Mouse (Mus musculus) macrophage (primary cell): ENCODE data around the gene Iqschfp. TPM values are rescaled to one million over a fixed set of nuclear protein-coding genes. Genes with fewer than 3 reads are reported as not detected.

ENCODE experiments used
- H3K27ac ChIP-seq: fragments of 350-480 bp; formaldehyde crosslinking; 2 replicates; pipeline ENCODE4 v1.9.0; 2021
- H3K36me3 ChIP-seq: fragments of 350-480 bp; formaldehyde crosslinking; 2 replicates; pipeline ENCODE4 v1.9.0; 2021; ENCODE audit errors: inconsistent target
- H3K4me3 ChIP-seq: fragments of 350-480 bp; formaldehyde crosslinking; 2 replicates; pipeline ENCODE4 v1.9.0; 2021; ENCODE audit errors: inconsistent target
- H3K79me2 ChIP-seq: fragments of 350-480 bp; formaldehyde crosslinking; 2 replicates; pipeline ENCODE4 v1.9.0; 2021; ENCODE audit errors: inconsistent target
- WGBS: methylation state at CpG from one replicate; pipeline ENCODE4 v1.1.7; 2026; ENCODE audit warnings: inconsistent platforms; ENCODE audit not compliant: missing documents; 5-methylcytosine and 5-hydroxymethylcytosine counted together
- polyA plus RNA-seq: library from polyadenylated mRNA; stranded (reverse); fragments of 250-400 nt; gene quantifications from 3 replicates; pipeline ENCODE4 v1.2.4, GENCODE M21; 2018; ENCODE audit warnings: inconsistent platforms

Gene Iqschfp
- polyA plus RNA-seq, 1 experiment from 2014 or later = not detected

GRCm38 (mm10) chr3:68002415-68002814 is 110.4 kb downstream of the Iqschfp start:
- Histone ChIP-seq H3K4me3 (no peak overlapping the region), H3K27ac (no peak overlapping the region), H3K36me3 (no peaks in the 10 kb centered on the region), H3K79me2 (no peaks in the 10 kb centered on the region)
- 90% methylated on average over 2 of the region's 4 CpGs for WGBS

GRCm38 (mm10) chr3:68012342-68012741 is 120.3 kb downstream of the Iqschfp start:
- Histone ChIP-seq H3K79me2 (no peaks in the 10 kb centered on the region), H3K27ac (no peak overlapping the region), H3K4me3 (no peak overlapping the region), H3K36me3 (no peaks in the 10 kb centered on the region)

DNA sequence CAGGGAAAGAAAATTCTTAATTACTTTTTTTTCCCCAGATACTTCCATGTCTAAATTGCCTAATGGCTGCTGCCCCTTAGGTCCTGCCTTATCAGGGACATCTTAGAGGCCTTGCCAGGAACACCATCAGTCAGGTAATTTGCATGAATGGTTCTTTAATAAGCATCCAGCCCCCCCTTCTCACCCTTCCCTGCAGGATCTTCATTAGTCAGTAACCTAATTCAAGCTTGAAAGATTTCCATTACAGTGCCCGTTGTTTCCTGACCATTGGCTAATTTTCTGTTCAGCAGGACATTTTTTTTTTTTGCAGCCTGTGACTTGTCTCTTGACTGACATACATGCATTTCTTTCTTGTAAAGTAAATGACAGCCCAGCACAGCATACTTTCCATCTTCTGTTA is 123.8 kb downstream of the Iqschfp start:
- 75% methylated on average over 1 of the region's 1 CpGs for WGBS
- H3K4me3 ChIP-seq = no peak overlapping the region
- no peak overlapping the region for H3K27ac ChIP-seq
- H3K36me3 ChIP-seq = no peaks in the 10 kb centered on the region
- no peaks in the 10 kb centered on the region for H3K79me2 ChIP-seq

- no peak overlapping the region for H3K4me3 ChIP-seq
- no peaks in the 10 kb centered on the region for H3K36me3 ChIP-seq
- 66% methylated on average over 4 of the region's 4 CpGs for WGBS
- H3K79me2 ChIP-seq = no peaks in the 10 kb centered on the region
- H3K27ac ChIP-seq = no peak overlapping the region
These were observed 127.4 kb downstream of the Iqschfp start for GRCm38 (mm10) chr3:68019401-68019800.

DNA sequence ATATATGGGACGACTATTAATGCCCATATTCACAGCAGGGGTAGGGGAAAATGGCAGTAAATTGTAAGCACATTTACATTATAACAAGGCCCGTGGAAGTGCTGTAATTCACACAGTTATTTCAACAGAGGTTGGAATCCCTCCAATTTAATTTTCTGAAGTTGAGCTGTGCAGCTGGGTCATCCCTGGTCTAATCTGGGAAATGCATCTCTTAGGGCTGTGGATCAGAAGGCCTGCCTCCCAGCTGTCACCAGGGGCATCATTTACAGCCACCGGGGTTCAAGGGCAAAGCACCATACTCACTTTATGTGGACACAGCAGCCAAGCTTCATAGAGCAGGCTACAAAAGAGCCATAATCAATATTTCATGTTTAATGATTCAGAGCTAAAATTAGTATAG is 144.1 kb downstream of the Iqschfp start:
- H3K36me3 ChIP-seq = no peaks in the 10 kb centered on the region
- 68% methylated on average over 3 of the region's 3 CpGs for WGBS

GRCm38 (mm10) chr3:68042951-68043350 is 150.9 kb downstream of the Iqschfp start:
- 92% methylated on average over 2 of the region's 2 CpGs for WGBS
- Histone ChIP-seq H3K4me3 (no peak overlapping the region), H3K27ac (no peak overlapping the region), H3K36me3 (no peaks in the 10 kb centered on the region), H3K79me2 (no peaks in the 10 kb centered on the region)

More for the DNA sequence above, 144.1 kb downstream of the Iqschfp start:
- Histone ChIP-seq H3K4me3 (no peak overlapping the region), H3K27ac (no peak overlapping the region), H3K79me2 (no peaks in the 10 kb centered on the region)

DNA sequence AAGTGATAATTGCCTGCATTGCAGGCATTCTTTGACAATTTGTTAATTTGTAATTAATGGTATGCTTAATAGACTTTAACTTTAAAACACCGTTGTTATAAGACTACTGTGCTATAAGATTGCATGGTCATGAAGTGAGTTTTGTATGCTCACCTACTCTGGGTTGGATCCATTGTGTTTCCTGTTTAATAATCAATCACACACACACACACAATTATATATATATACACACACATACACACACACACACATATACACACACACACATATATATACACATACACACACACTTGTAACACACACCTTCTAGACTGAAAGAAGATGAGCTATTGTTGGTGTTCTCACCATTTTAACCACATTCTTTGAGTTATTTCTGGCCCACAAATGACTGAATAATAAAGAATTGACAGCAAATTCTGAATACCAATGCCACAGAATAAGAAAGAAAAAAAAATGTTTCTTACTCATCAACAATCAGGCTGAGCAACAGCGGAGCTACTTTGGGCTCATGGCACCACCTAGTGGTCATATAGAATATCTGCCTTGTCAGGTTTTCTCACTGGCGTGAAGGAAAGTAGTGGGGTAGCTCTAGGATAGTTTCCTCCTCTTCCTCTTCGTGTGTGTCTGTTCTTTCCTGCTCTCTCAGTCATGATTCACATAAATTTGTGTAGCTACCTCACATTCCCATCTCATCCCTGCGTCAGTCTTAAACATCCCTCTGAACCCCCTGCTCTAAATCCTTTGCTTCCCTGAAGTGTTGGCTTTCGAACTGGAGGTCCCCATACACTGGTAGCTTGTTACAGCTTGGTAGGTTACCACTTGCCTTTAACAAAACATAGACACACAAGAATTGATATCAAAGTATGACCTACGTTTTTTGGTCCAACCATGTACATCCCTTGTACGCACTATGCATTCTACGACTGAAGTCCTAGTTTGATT is 153.7 kb downstream of the Iqschfp start:
- WGBS = 51% methylated on average over 9 of the region's 9 CpGs
- Histone ChIP-seq H3K27ac (no peak overlapping the region), H3K36me3 (no peaks in the 10 kb centered on the region), H3K4me3 (no peak overlapping the region), H3K79me2 (no peaks in the 10 kb centered on the region)

DNA sequence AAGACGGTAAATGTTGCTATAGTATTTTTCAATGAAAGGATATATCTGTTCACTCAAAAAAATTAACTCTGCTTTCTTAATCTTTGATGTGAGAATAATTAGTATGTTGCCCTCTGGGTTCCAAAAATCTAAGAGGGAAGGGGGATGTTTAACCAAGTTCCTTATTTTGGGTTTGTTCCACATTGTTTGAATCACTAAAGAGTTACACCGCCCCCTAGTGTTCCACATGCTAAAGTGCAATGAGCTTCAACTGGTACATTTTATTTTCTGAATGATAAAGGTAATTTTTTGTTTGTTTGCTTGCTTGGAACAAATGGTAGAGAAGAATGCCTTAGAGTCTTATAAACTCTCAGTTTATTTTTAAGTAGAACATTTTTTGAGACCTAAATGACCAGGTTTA is 161.5 kb downstream of the Iqschfp start:
- no peak overlapping the region for H3K4me3 ChIP-seq
- WGBS = 50% methylated on average over 2 of the region's 2 CpGs
- H3K79me2 ChIP-seq = no peaks in the 10 kb centered on the region
- no peak overlapping the region for H3K27ac ChIP-seq
- H3K36me3 ChIP-seq = no peaks in the 10 kb centered on the region

GRCm38 (mm10) chr3:68055071-68055470 is 163.0 kb downstream of the Iqschfp start:
- WGBS = 63% methylated on average over 13 of the region's 13 CpGs
- Histone ChIP-seq H3K27ac (no peak overlapping the region), H3K36me3 (no peaks in the 10 kb centered on the region), H3K79me2 (no peaks in the 10 kb centered on the region), H3K4me3 (no peak overlapping the region)

DNA sequence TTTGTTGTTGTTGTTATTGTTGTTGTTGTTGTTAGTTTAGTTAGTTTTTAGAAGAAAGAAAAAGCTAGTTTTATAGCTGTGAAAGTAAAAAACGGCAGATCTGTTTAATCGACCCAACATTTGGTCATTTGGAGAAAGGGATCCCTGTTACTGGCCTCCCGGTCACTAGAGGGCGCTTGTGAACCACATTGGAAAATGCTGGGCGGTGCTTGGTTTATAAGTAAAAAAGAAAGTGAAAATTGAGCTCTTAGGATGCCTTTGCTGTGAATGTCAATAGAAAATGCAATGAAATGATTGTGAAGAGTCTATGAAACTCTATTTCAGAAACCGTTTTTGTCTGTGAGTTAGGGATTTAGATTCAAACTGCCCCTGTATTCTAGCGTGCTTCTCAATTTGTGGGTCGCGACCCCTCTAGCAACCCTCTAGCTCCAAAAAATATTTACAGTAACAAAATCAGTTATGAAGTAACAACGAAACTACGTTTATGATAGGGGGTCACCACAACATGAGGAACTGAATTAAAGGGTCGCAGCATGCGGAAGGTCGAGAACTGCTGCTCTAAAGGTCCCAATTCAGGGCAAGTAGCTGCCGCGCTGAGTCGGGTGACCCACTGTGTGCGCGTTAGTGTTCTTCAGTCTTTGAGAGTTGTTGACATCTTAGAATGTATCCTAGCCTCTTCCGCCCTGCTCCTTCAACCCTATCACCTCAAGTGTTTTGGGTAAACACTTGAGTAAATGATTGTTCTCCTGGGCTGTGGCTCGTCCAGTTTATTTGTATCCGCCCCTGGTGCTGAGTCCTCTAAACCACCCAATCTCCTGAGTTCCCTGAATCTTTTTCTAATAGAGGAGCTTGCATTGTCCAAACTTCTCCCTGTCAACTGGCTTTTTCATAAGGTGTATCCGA is 164.6 kb downstream of the Iqschfp start:
- no peaks in the 10 kb centered on the region for H3K79me2 ChIP-seq
- H3K36me3 ChIP-seq = no peaks in the 10 kb centered on the region
- peak overlapping the region; percentile 35 for H3K4me3 ChIP-seq
- 48% methylated on average over 23 of the region's 23 CpGs for WGBS
- H3K27ac ChIP-seq = no peak overlapping the region

- WGBS = 50% methylated on average over 2 of the region's 2 CpGs
- Histone ChIP-seq H3K4me3 (no peak overlapping the region), H3K36me3 (no peaks in the 10 kb centered on the region), H3K27ac (no peak overlapping the region), H3K79me2 (no peaks in the 10 kb centered on the region)
These were observed 167.2 kb downstream of the Iqschfp start for GRCm38 (mm10) chr3:68059162-68059800.

DNA sequence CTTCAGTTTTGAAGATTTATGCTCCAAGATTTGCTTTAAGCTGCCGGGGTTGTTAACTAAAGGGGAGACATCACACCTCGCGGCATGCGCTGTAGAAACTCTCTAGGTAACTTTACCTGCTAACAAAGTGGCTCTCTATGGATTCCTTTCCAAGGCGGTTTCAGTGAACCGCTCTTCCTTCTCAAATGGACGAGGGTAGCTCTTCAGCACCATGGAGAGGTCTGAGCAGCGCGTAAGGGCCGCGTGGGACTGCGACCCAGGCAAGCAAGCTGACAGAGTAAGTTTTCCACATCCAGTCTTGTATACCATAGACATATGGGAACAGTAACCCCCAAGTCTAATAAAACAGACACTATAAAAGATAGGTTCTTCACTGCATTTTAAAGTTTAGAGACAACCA is 172.7 kb downstream of the Iqschfp start, which contains the start of gene Schip1:
TSS of gene Schip1 (plus strand) at position 72 of the 400 bp plus-strand sequence.
- H3K27ac ChIP-seq = no peak within 1 kb of the TSS
- WGBS = 43% methylated on average over 12 of the region's 12 CpGs

GRCm38 (mm10) chr3:68071395-68072386 is 179.7 kb downstream of the Iqschfp start:
- Histone ChIP-seq H3K4me3 (no peak overlapping the region), H3K36me3 (no peaks in the 10 kb centered on the region), H3K79me2 (no peaks in the 10 kb centered on the region), H3K27ac (no peak overlapping the region)
- 76% methylated on average over 9 of the region's 9 CpGs for WGBS

More for the DNA sequence above, 172.7 kb downstream of the Iqschfp start, which contains the start of gene Schip1:
- Histone ChIP-seq H3K36me3 (no peaks in the 10 kb centered on the region), H3K4me3 (no peak within 1 kb of the TSS), H3K79me2 (no peaks in the 10 kb centered on the region)
